Mouse (Mus musculus) stomach, embryonic 15.5 days (tissue): ENCODE data around the gene Tsc22d3. TPM values are rescaled to one million over a fixed set of nuclear protein-coding genes. Genes with fewer than 3 reads are reported as not detected.

ENCODE experiments used
- polyA plus RNA-seq: library from polyadenylated mRNA; unstranded; fragments of >200 nt; fragmentation: Nextera tagmentation; extraction: Ambion mirVana; gene quantifications from 2 replicates; pipeline ENCODE4 v1.2.1, GENCODE M21; 2015

Tsc22d3 gene
- polyA plus RNA-seq, 1 experiment from 2014 or later = 79.0 TPM

Other genes starting within 250 kb of the Tsc22d3 start
- gene Prps1, start 144.0 kb downstream of the Tsc22d3 start, polyA plus RNA-seq = 30.8 and 32.3 TPM in 2 replicates
- gene Mid2, start 63.9 kb upstream of the Tsc22d3 start, polyA plus RNA-seq = 4.1 and 5.1 TPM in 2 replicates
- gene Tex13b, start 212.8 kb upstream of the Tsc22d3 start, polyA plus RNA-seq = not detected in 2 replicates